Comparison of ENCODE assay signal across 14 mouse cellular contexts in the genomic region with DNA sequence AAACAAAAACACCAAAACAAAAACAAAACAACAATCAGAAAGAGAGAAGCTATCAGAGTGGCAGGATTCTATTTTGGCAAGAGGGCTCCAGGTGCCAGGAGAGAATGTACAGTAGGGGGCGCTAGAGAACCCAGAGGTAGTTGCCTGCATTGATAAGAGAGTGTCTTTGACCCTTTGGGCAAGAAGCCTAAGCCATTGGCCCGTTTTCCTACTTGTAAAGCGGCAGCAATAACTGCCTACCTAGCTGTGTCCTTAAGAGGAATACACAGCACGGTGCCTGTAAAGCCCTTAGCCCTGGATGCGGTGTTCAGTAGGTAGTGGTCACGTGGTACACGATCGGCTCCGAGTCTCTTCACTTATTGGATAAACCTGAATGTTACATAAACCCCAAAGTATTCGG. TPM values are rescaled to one million over a fixed set of nuclear protein-coding genes. Genes with fewer than 3 reads are reported as not detected.
A peak's percentile ranks its signal among the peaks of the same experiment; 100 is the strongest.
DNase-seq lines count a peak whose midpoint lies in the region; ATAC-seq and TF ChIP-seq lines count a peak whose summit lies in the region.
"Had no signal": no experiment of that assay in that cellular context is flagged by ENCODE, and none has a peak within 500 bp of the region (broad histone marks: within the 10 kb centered on the region; RNA-seq: fewer than 3 reads in every experiment).

No protein-coding gene starts in this region.

- H3K9ac ChIP-seq in liver, adult 2 months (ENCODE audit: low read depth, low read length): peak overlapping the region; percentile 58
- no peak overlapping the region for H3K9ac ChIP-seq in liver, embryonic 12.5 days
- H3K9ac ChIP-seq in MEL (ENCODE audit: control insufficient read depth, low read depth, low read length, poor library complexity, severe bottlenecking): no peak overlapping the region
- no peak overlapping the region for H3K9ac ChIP-seq in heart, embryonic 11.5 days (ENCODE audit: low read depth, low read length)
- H3K9ac ChIP-seq: neural tube, embryonic 13.5 days had no signal

- no peak for TF ChIP-seq RAD21 in MEL (IDR thresholded peaks at IDR 0.05; ENCODE audit: low read depth, low read length)

- no peaks in the 10 kb centered on the region for H3K36me3 ChIP-seq in liver, adult 2 months (ENCODE audit: control insufficient read depth, insufficient read depth, low read length)
- H3K36me3 ChIP-seq in liver, embryonic 12.5 days: peaks cover 2% of the 10 kb centered on the region; the same call in 1 of the 2 replicates
- no peaks in the 10 kb centered on the region for H3K36me3 ChIP-seq in MEL (ENCODE audit: control insufficient read depth in 1 of 2, insufficient read depth in 2 of 2, low read length in 2 of 2)
- H3K36me3 ChIP-seq in small intestine, adult 2 months (ENCODE audit: control insufficient read depth, insufficient read depth, low read length): no peaks in the 10 kb centered on the region
- H3K36me3 ChIP-seq in heart, embryonic 11.5 days (ENCODE audit: control insufficient read depth, insufficient read depth, low read length): no peaks in the 10 kb centered on the region

- peak; percentile 15; the same call in 1 of the 2 replicates for TF ChIP-seq CTCF in cerebellum, adult 2 months (IDR thresholded peaks at IDR 0.05; ENCODE audit: borderline replicate concordance, insufficient read depth, low read depth, low read length)
- peak; percentile 49; the same call in 1 of the 2 replicates for TF ChIP-seq CTCF in liver, adult 2 months (IDR thresholded peaks at IDR 0.05; ENCODE audit: low read depth, low read length)
- TF ChIP-seq CTCF in MEL (IDR thresholded peaks at IDR 0.05 in 2 of 3, conservative IDR thresholded peaks at IDR 0.05 in 1 of 3; ENCODE audit: control insufficient read depth in 1 of 3, insufficient read depth in 1 of 3, low read depth in 2 of 3, low read length in 3 of 3, poor library complexity in 1 of 3, severe bottlenecking in 1 of 3): peak; percentile 60 to 72 (median 61)
- peak; percentile 42; the same call in 1 of the 2 replicates for TF ChIP-seq CTCF in small intestine, adult 2 months (IDR thresholded peaks at IDR 0.05; ENCODE audit: extremely low read depth, insufficient read length, insufficient replicate concordance, low read depth, low read length)

- H3K79me2 ChIP-seq in liver, adult 2 months (ENCODE audit: control insufficient read depth, insufficient read depth, low read length): peaks cover under 1% of the 10 kb centered on the region; the same call in 1 of the 2 replicates
- H3K79me2 ChIP-seq in MEL (ENCODE audit: control insufficient read depth, insufficient read depth, low read length, poor library complexity): no peaks in the 10 kb centered on the region

- DNase-seq in cerebellum, adult 2 months: no peak
- no peak for DNase-seq in cerebellum, adult 9-11 months
- DNase-seq in liver, adult 2 months (ENCODE audit: extremely low read depth, low read depth, low spot score): peak; percentile 94
- DNase-seq in MEL (ENCODE audit: low read depth, low spot score): peak; percentile 45
- no peak for DNase-seq in kidney, postnatal 10 days
- DNase-seq: kidney, adult 9 months had no signal

- no peak overlapping the region for H3K4me2 ChIP-seq in liver, embryonic 12.5 days
- H3K4me2 ChIP-seq in heart, embryonic 11.5 days: no peak overlapping the region
- H3K4me2 ChIP-seq: neural tube, embryonic 13.5 days had no signal

- no peak overlapping the region for H3K4me3 ChIP-seq in cerebellum, adult 2 months (replicated peaks; ENCODE audit: insufficient read depth, low read depth, low read length)
- no peak overlapping the region for H3K4me3 ChIP-seq in liver, adult 2 months (ENCODE audit: insufficient read depth, low read depth, low read length)
- no peak overlapping the region for H3K4me3 ChIP-seq in liver, embryonic 12.5 days
- no peak overlapping the region for H3K4me3 ChIP-seq in MEL (ENCODE audit: control insufficient read depth in 1 of 2, insufficient read depth in 1 of 2, low read depth in 2 of 2, low read length in 2 of 2)
- no peak overlapping the region for H3K4me3 ChIP-seq in small intestine, adult 2 months (ENCODE audit: low read depth, low read length)
- H3K4me3 ChIP-seq in heart, embryonic 11.5 days (ENCODE audit: low read depth, low read length): no peak overlapping the region
- H3K4me3 ChIP-seq: embryonic facial prominence, embryonic 10.5 days; megakaryocyte, embryonic 14.5 days; neural tube, embryonic 13.5 days had no signal

- ATAC-seq in liver, embryonic 12.5 days: no peak
- ATAC-seq in heart, embryonic 11.5 days (replicated peaks; ENCODE audit: insufficient number of reproducible peaks, low FRiP score, low TSS enrichment): no peak

- TF ChIP-seq POLR2A in cerebellum, adult 2 months (IDR thresholded peaks at IDR 0.05; ENCODE audit: borderline replicate concordance, insufficient read depth, low read length): no peak
- no peak for TF ChIP-seq POLR2A in liver, adult 2 months (IDR thresholded peaks at IDR 0.05; ENCODE audit: extremely low read depth, insufficient read depth, low read length)
- no peak for TF ChIP-seq POLR2A in MEL (IDR thresholded peaks at IDR 0.05; ENCODE audit: control insufficient read depth in 1 of 2, insufficient read depth in 1 of 2, low read depth in 1 of 2, low read length in 2 of 2, poor library complexity in 1 of 2)
- TF ChIP-seq POLR2A in small intestine, adult 2 months (IDR thresholded peaks at IDR 0.05; ENCODE audit: low read depth, low read length): no peak

- no peak overlapping the region for H3K27ac ChIP-seq in cerebellum, adult 2 months (ENCODE audit: insufficient read depth, low read length)
- peak overlapping the region; percentile 68 for H3K27ac ChIP-seq in liver, adult 2 months (replicated peaks; ENCODE audit: insufficient read depth, low read depth, low read length)
- H3K27ac ChIP-seq in liver, embryonic 12.5 days: no peak overlapping the region
- no peak overlapping the region for H3K27ac ChIP-seq in MEL (ENCODE audit: control insufficient read depth, low read depth, low read length)
- no peak overlapping the region for H3K27ac ChIP-seq in small intestine, adult 2 months (ENCODE audit: insufficient read depth, low read depth, low read length)
- no peak overlapping the region for H3K27ac ChIP-seq in heart, embryonic 11.5 days (ENCODE audit: low read depth, low read length)
- H3K27ac ChIP-seq: embryonic facial prominence, embryonic 10.5 days; neural tube, embryonic 13.5 days had no signal

- H3K27me3 ChIP-seq in cerebellum, adult 2 months (ENCODE audit: control insufficient read depth, insufficient read depth, low read length): no peaks in the 10 kb centered on the region
- no peaks in the 10 kb centered on the region for H3K27me3 ChIP-seq in liver, adult 2 months (ENCODE audit: control insufficient read depth, insufficient read depth, low read length)
- H3K27me3 ChIP-seq in liver, embryonic 12.5 days (replicated peaks): peaks cover 3% of the 10 kb centered on the region; the same call in 1 of the 2 replicates
- H3K27me3 ChIP-seq in MEL (ENCODE audit: control insufficient read depth in 1 of 2, insufficient read depth in 2 of 2, low read length in 2 of 2): no peaks in the 10 kb centered on the region; a peak in 1 of 4 replicates
- no peaks in the 10 kb centered on the region for H3K27me3 ChIP-seq in small intestine, adult 2 months (ENCODE audit: control insufficient read depth, insufficient read depth, low read length)
- H3K27me3 ChIP-seq in heart, embryonic 11.5 days (ENCODE audit: control insufficient read depth, insufficient read depth, low read length): no peaks in the 10 kb centered on the region; the same call in 1 of the 2 replicates

- WGBS in cerebellum, adult 2 months: 56% methylated on average over 10 of the region's 10 CpGs
- WGBS in liver, adult 2 months: 22% methylated on average over 10 of the region's 10 CpGs
- WGBS in liver, embryonic 12.5 days (ENCODE audit: insufficient replicate concordance): 50% methylated on average over 10 of the region's 10 CpGs
- 49% methylated on average over 10 of the region's 10 CpGs for WGBS in small intestine, adult 2 months
- WGBS in heart, embryonic 11.5 days (ENCODE audit: insufficient replicate concordance): 52% methylated on average over 10 of the region's 10 CpGs

- no peaks in the 10 kb centered on the region for H3K9me3 ChIP-seq in liver, embryonic 12.5 days (replicated peaks)
- no peaks in the 10 kb centered on the region for H3K9me3 ChIP-seq in MEL (replicated peaks; ENCODE audit: insufficient read depth, low read length)
- no peaks in the 10 kb centered on the region for H3K9me3 ChIP-seq in heart, embryonic 11.5 days (replicated peaks; ENCODE audit: control insufficient read depth, low read length)
- H3K9me3 ChIP-seq: embryonic facial prominence, embryonic 10.5 days; megakaryocyte, embryonic 14.5 days; neural tube, embryonic 13.5 days had no signal

- peaks cover 7% of the 10 kb centered on the region for H3K4me1 ChIP-seq in cerebellum, adult 2 months (ENCODE audit: control insufficient read depth, insufficient read depth, low read length)
- peaks cover 12% of the 10 kb centered on the region for H3K4me1 ChIP-seq in liver, adult 2 months (ENCODE audit: control insufficient read depth, insufficient read depth, low read length)
- no peaks in the 10 kb centered on the region for H3K4me1 ChIP-seq in liver, embryonic 12.5 days
- H3K4me1 ChIP-seq in MEL (ENCODE audit: control insufficient read depth in 1 of 2, insufficient read depth in 2 of 2, low read length in 2 of 2): no peaks in the 10 kb centered on the region
- no peaks in the 10 kb centered on the region for H3K4me1 ChIP-seq in small intestine, adult 2 months (ENCODE audit: control insufficient read depth, insufficient read depth, insufficient read length, low read length)
- H3K4me1 ChIP-seq in heart, embryonic 11.5 days (ENCODE audit: control insufficient read depth, insufficient read depth, low read length): no peaks in the 10 kb centered on the region
- H3K4me1 ChIP-seq: neural tube, embryonic 13.5 days had no signal

- no peak for TF ChIP-seq EP300 in MEL (IDR thresholded peaks at IDR 0.05; ENCODE audit: low read depth in 1 of 2, low read length in 2 of 2)

RNA-seq across cellular contexts. Expression of gene Asgr1, which starts 4.1 kb away (rescaled TPM):
- polyA plus RNA-seq in cerebellum, adult 2 months (2012; rRNA removed): 13.8 and 17.1 TPM in 2 replicates
- total RNA-seq in liver, adult 2 months (2014; rRNA removed): 531 and 680 TPM in 2 replicates
- 730 and 786 TPM in 2 replicates for polyA plus RNA-seq in liver, adult 2 months (2012; rRNA removed)
- polyA plus RNA-seq in liver, embryonic 12.5 days (2016; fragmentation: Nextera tagmentation; extraction: Ambion mirVana): 0.51 and 0.63 TPM in 2 replicates
- 0.13 TPM in 1 of 2 replicates, not detected in the other for total RNA-seq in MEL (2012; rRNA removed)
- under 1 TPM in 1 of 2 experiments, not detected in 1; 0.31 TPM for polyA plus RNA-seq in MEL (2012; ENCODE audit: insufficient read depth in 1 of 2, insufficient read length in 2 of 2, low read depth in 1 of 2, low replicate concordance in 2 of 2, missing spikeins in 1 of 2)
- not detected in 2 replicates for polyA plus RNA-seq in small intestine, adult 2 months (2012; rRNA removed)
- 0.13 TPM in 1 of 2 replicates, not detected in the other for polyA plus RNA-seq in heart, embryonic 11.5 days (2014; fragmentation: Nextera tagmentation; extraction: Ambion mirVana)
- polyA plus RNA-seq: heart, embryonic 16.5 days had no signal

RNA-seq across cellular contexts. Expression of gene Dlg4, which starts 33.1 kb away (rescaled TPM):
- polyA plus RNA-seq in cerebellum, adult 2 months (2012; rRNA removed): 352 and 374 TPM in 2 replicates
- total RNA-seq in liver, adult 2 months (2014; rRNA removed): 0.37 and 1.0 TPM in 2 replicates
- polyA plus RNA-seq in liver, adult 2 months (2012; rRNA removed): 1.1 and 1.3 TPM in 2 replicates
- 2.3 and 2.7 TPM in 2 replicates for polyA plus RNA-seq in liver, embryonic 12.5 days (2016; fragmentation: Nextera tagmentation; extraction: Ambion mirVana)
- total RNA-seq in MEL (2012; rRNA removed): 6.5 and 7.9 TPM in 2 replicates
- polyA plus RNA-seq in MEL (2012; ENCODE audit: insufficient read depth in 1 of 2, insufficient read length in 2 of 2, low read depth in 1 of 2, low replicate concordance in 2 of 2, missing spikeins in 1 of 2): 10 to 100 TPM in 1 of 2 experiments, not detected in 1; 24.7 TPM
- 5.3 and 5.5 TPM in 2 replicates for polyA plus RNA-seq in small intestine, adult 2 months (2012; rRNA removed)
- 10.2 and 10.4 TPM in 2 replicates for polyA plus RNA-seq in heart, embryonic 11.5 days (2014; fragmentation: Nextera tagmentation; extraction: Ambion mirVana)

RNA-seq across cellular contexts. Expression of gene Acadvl, which starts 34.6 kb away (rescaled TPM):
- 104 and 112 TPM in 2 replicates for polyA plus RNA-seq in cerebellum, adult 2 months (2012; rRNA removed)
- total RNA-seq in liver, adult 2 months (2014; rRNA removed): 314 and 344 TPM in 2 replicates
- 302 and 314 TPM in 2 replicates for polyA plus RNA-seq in liver, adult 2 months (2012; rRNA removed)
- 89.9 and 91.3 TPM in 2 replicates for polyA plus RNA-seq in liver, embryonic 12.5 days (2016; fragmentation: Nextera tagmentation; extraction: Ambion mirVana)
- total RNA-seq in MEL (2012; rRNA removed): 123 and 140 TPM in 2 replicates
- 10 to 100 TPM in 1 of 2 experiments, not detected in 1; 92.5 TPM for polyA plus RNA-seq in MEL (2012; ENCODE audit: insufficient read depth in 1 of 2, insufficient read length in 2 of 2, low read depth in 1 of 2, low replicate concordance in 2 of 2, missing spikeins in 1 of 2)
- polyA plus RNA-seq in small intestine, adult 2 months (2012; rRNA removed): 65.6 and 109 TPM in 2 replicates
- polyA plus RNA-seq in heart, embryonic 11.5 days (2014; fragmentation: Nextera tagmentation; extraction: Ambion mirVana): 94.1 and 111 TPM in 2 replicates

RNA-seq across cellular contexts. Expression of gene Asgr2, which starts 42.6 kb away (rescaled TPM):
- polyA plus RNA-seq in cerebellum, adult 2 months (2012; rRNA removed): 0.11 and 0.17 TPM in 2 replicates
- 166 and 194 TPM in 2 replicates for total RNA-seq in liver, adult 2 months (2014; rRNA removed)
- polyA plus RNA-seq in liver, adult 2 months (2012; rRNA removed): 212 and 216 TPM in 2 replicates
- polyA plus RNA-seq in liver, embryonic 12.5 days (2016; fragmentation: Nextera tagmentation; extraction: Ambion mirVana): 4.3 and 4.8 TPM in 2 replicates
- not detected in 2 replicates for total RNA-seq in MEL (2012; rRNA removed)
- polyA plus RNA-seq in MEL (2012; ENCODE audit: insufficient read depth in 1 of 2, insufficient read length in 2 of 2, low read depth in 1 of 2, low replicate concordance in 2 of 2, missing spikeins in 1 of 2): not detected
- polyA plus RNA-seq in small intestine, adult 2 months (2012; rRNA removed): 0.16 and 0.30 TPM in 2 replicates
- 0.57 TPM in 1 of 2 replicates, not detected in the other for polyA plus RNA-seq in heart, embryonic 11.5 days (2014; fragmentation: Nextera tagmentation; extraction: Ambion mirVana)
- total RNA-seq: left cerebral cortex, postnatal 25 days had no signal
- polyA plus RNA-seq: embryonic facial prominence, embryonic 10.5 days; neural tube, embryonic 13.5 days had no signal

RNA-seq across cellular contexts. Expression of gene Dvl2, which starts 49.4 kb away (rescaled TPM):
- 27.2 and 28.9 TPM in 2 replicates for polyA plus RNA-seq in cerebellum, adult 2 months (2012; rRNA removed)
- total RNA-seq in liver, adult 2 months (2014; rRNA removed): 2.8 TPM in 2 replicates
- polyA plus RNA-seq in liver, adult 2 months (2012; rRNA removed): 3.7 and 4.5 TPM in 2 replicates
- 13.4 and 13.7 TPM in 2 replicates for polyA plus RNA-seq in liver, embryonic 12.5 days (2016; fragmentation: Nextera tagmentation; extraction: Ambion mirVana)
- 40.1 and 41.9 TPM in 2 replicates for total RNA-seq in MEL (2012; rRNA removed)
- 10 to 100 TPM in 1 of 2 experiments, not detected in 1; 38.5 TPM for polyA plus RNA-seq in MEL (2012; ENCODE audit: insufficient read depth in 1 of 2, insufficient read length in 2 of 2, low read depth in 1 of 2, low replicate concordance in 2 of 2, missing spikeins in 1 of 2)
- polyA plus RNA-seq in small intestine, adult 2 months (2012; rRNA removed): 5.2 and 7.4 TPM in 2 replicates
- polyA plus RNA-seq in heart, embryonic 11.5 days (2014; fragmentation: Nextera tagmentation; extraction: Ambion mirVana): 18.6 and 18.9 TPM in 2 replicates

Comparison
In these comparisons a context has a peak if more than half of its experiments do, and no peak if none do; other contexts are left out.
1. RNA of gene Asgr1, which starts 4.1 kb away (polyA plus RNA-seq): 730 to 786 TPM in liver, adult 2 months; 13.8 to 17.1 TPM in cerebellum, adult 2 months, 0.51 to 0.63 TPM in liver, embryonic 12.5 days, 0.31 TPM in MEL, 0.13 TPM in heart, embryonic 11.5 days and not detected in small intestine, adult 2 months; every median in the first group is over 10 times any median in the second.
2. DNase-seq: peak in liver, adult 2 months (single experiment) and MEL (single experiment); none in cerebellum, adult 2 months (0 of 2), cerebellum, adult 9-11 months (single experiment) and kidney, postnatal 10 days (single experiment).
3. Peak in every context shown above with its lines, with median percentiles within 50 percentile points of each other: CTCF ChIP-seq.